Mouse (Mus musculus) A20 (cell line): ENCODE results near the gene Hist1h4m.
"Not testable (repeated sequence)": the region's sequence is repeated elsewhere in the genome, so short reads cannot be mapped to it uniquely, and the experiment has no call there.

Experiments used
- DNase-seq: peaks from one replicate; pipeline ENCODE4 v3.0.0-alpha.2; 2011; ENCODE audit warnings: low read depth, low spot score

The Hist1h4m gene

DNA sequence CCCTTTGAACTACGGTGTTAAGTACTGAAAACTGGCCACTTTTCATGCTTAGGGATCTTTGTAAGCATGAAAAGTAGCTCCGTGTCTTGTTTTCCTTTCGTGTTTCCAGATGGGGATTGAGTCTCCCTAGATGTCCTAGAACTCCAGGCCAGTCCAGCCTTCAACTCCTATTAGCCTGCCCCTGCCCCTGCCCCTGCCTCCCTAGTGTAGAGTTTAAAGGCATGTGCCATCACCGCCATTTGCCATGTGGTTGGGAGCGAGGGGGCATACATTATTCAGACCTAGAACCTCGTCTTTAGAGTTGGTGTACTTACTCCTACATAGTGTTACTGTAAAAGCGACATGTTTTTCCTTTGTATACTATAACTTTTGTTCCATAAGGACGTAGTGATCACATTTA, 472 bp upstream of the Hist1h4m start:
- DNase-seq: not testable (repeated sequence)

DNA sequence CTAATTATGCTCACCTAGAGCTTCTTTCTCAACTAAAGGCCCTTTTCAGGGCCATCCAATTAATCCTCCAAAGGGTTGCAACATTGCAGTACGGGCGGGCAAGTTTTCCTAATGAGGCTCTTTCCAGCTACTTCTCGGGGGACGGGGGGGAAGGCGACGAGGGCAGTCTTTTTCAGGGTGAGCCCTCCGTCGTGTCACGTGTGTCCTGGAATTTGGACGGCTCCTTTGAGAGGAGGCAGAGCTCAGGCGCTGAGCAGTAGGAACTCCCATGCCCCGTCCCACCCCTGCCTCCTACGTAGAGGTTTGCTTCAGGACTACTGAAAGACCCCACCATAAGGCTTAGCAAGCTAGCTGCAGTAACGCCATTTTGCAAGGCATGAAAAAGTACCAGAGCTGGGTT, 546 bp downstream of the Hist1h4m start:
- not testable (repeated sequence) for DNase-seq

- DNase-seq: not testable (repeated sequence)
These were observed 8.7 kb downstream of the Hist1h4m start for GRCm38 (mm10) chr13:21820082-21820890.

- no peak for DNase-seq
These were observed 17.0 kb downstream of the Hist1h4m start for GRCm38 (mm10) chr13:21828511-21828910.

DNA sequence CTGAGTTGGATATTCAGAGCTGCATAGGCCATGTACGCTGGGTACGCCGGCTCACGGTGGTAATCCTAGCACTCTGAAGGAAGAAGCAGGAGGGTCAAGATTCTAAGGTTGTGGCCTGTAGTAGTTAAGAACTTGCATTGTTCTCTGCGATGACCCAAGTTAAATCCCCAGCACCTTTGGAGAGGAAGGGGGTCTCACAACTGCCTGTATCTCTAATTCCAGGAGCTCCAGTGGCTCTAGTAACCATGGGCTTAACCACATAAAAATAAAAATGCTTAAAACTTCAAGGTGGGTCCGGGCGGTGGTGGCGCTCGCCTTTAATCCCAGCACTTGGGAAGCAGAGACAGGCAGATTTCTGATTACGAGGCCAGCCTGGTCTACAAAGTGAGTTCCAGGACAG, 18.8 kb downstream of the Hist1h4m start:
- no peak for DNase-seq

- DNase-seq: not testable (repeated sequence)
These were observed 20.2 kb downstream of the Hist1h4m start, which contains the start of gene Hist1h4n for GRCm38 (mm10) chr13:21831418-21832394. Gene Hist1h4n, minus strand, starts transcription at chr13:21832196.

DNA sequence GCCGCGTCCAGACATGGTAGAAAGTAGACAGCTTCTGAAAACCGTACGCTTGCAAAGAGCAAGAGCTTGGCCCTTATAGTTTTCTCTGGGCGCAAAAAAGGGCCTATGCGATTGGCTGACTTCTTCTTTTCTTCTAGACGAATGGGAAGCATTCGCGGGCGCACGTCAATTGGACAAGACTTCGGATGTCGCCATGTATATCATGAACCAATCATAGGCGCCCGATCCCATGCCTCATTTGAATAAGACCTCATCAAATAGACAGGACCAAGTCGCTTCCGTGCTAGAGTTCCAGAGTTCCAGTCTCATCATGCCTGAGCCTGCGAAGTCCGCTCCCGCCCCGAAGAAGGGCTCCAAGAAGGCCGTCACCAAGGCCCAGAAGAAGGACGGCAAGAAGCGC, 21.9 kb downstream of the Hist1h4m start, which contains the start of the genes Hist1h2ap and Hist1h2br:
Hist1h2ap (minus strand) TSS at position 47 of the 400 bp plus-strand sequence.
Hist1h2br (plus strand) TSS at position 283 of the 400 bp plus-strand sequence.
- not testable (repeated sequence) for DNase-seq

DNA sequence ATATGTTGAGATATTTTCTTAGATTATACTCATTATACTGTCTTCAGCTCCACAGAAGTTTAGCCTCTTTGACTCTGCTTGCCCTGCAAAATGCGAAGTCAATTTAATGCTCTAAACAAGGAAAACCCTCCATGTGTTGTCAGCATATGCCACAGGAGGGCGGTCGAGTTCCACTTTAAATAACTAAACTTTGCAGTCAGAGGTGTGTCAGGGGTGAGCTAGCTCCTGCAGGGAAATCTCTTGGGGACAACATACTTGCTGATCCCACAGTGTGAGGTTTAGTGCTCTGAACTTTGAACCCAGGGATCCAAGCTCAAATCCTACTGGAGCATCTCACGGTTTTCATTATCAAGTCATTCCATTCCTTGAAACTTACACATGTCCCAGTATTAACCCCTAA, 29.0 kb downstream of the Hist1h4m start:
- not testable (repeated sequence) for DNase-seq

GRCm38 (mm10) chr13:21846356-21846755, 34.8 kb downstream of the Hist1h4m start:
- DNase-seq: not testable (repeated sequence)

DNA sequence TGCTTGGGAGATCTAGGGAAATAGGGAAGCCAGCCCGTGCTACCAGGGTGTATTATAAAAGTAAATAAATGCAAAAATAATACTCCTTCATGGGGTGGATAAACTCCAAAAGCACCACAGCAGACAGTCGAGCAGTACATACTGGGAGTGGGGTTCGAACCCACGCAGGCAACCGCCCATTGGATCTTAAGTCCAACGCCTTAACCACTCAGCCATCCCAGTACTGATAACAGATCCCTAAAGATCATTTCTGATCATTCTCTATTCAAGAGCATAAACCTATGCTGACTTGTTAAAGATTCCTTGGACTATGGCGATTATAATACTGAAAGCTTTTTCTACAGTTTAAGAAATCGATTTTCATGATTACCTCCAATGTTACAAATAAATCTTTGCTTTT, 36.3 kb downstream of the Hist1h4m start:
- DNase-seq: no peak

- DNase-seq: not testable (repeated sequence)
These were observed 39.1 kb downstream of the Hist1h4m start for GRCm38 (mm10) chr13:21850696-21851095.

- DNase-seq: peak; percentile 58
These were observed 40.8 kb downstream of the Hist1h4m start for GRCm38 (mm10) chr13:21852215-21852945.

GRCm38 (mm10) chr13:21855146-21855545, 43.6 kb downstream of the Hist1h4m start:
- peak; percentile 89 for DNase-seq

GRCm38 (mm10) chr13:21855698-21856162, 44.2 kb downstream of the Hist1h4m start:
- DNase-seq: peak; percentile 81

DNA sequence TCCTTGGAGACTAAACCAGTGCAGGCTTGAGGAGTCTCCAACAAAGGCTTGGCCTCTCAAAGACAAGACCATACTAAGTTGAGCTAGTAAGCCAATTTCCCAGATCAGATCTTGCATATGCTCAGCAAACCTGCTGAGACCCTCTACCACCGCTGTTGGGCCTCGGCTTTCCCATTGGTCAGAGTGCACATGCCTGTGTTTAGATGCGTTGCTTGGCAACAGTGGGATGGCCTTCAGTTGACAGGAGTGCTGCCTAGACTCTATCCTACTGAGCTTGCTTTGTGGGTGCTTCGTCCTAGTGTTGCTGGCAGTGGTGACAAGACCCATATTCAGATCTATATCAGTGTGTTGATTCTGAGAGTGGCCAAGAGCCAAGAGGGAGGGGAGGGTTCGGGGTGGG, 50.1 kb downstream of the Hist1h4m start:
- DNase-seq: no peak
